In the genomic region with DNA sequence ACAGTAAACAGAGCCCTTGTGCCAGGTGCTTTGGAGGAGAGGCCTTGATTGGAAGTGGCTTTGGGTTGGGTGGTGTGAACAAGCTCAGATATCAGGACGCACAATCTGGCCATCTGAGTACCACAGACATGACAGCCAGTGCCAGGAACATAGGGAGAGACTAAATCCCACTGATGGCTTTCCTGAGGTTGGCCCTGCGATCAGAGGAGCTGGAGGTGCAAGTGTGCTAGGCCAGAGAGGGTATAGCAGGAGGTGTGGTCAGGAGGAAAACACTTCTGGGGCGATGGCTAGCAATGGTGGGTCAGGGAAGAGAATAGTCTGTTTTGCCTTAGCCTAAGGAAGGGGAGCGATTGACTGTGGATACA, we compare ENCODE assay signal across 9 mouse cellular contexts. TPM values are rescaled to one million over a fixed set of nuclear protein-coding genes. Genes with fewer than 3 reads are reported as not detected.
A peak's percentile ranks its signal among the peaks of the same experiment; 100 is the strongest.
DNase-seq lines count a peak whose midpoint lies in the region; ATAC-seq lines count a peak whose summit lies in the region.
"Had no signal": no experiment of that assay in that cellular context is flagged by ENCODE, and none has a peak within 500 bp of the region (broad histone marks: within the 10 kb centered on the region; RNA-seq: fewer than 3 reads in every experiment).

No protein-coding gene starts in this region.

- H3K4me2 ChIP-seq in kidney, embryonic 14.5 days (replicated peaks; ENCODE audit: low read depth, low read length): peak overlapping the region; percentile 92
- peak overlapping the region; percentile 89 for H3K4me2 ChIP-seq in embryonic facial prominence, embryonic 12.5 days (replicated peaks)
- H3K4me2 ChIP-seq in hindbrain, embryonic 16.5 days (ENCODE audit: low read length): peak overlapping the region; percentile 96

- H3K27ac ChIP-seq in kidney, embryonic 14.5 days (ENCODE audit: low read depth, low read length): no peak overlapping the region
- H3K27ac ChIP-seq in embryonic facial prominence, embryonic 12.5 days: no peak overlapping the region
- H3K27ac ChIP-seq in hindbrain, embryonic 16.5 days (ENCODE audit: low read depth, low read length): peak overlapping the region; percentile 30; the same call in 1 of the 2 replicates

- 45% methylated on average over 4 of the region's 4 CpGs for WGBS in kidney, embryonic 14.5 days
- WGBS in embryonic facial prominence, embryonic 12.5 days: 59% methylated on average over 4 of the region's 4 CpGs
- WGBS in hindbrain, embryonic 16.5 days: 59% methylated on average over 4 of the region's 4 CpGs

- H3K9ac ChIP-seq in kidney, embryonic 14.5 days (ENCODE audit: low read depth, low read length): peak overlapping the region; percentile 19; the same call in 1 of the 2 replicates
- no peak overlapping the region for H3K9ac ChIP-seq in embryonic facial prominence, embryonic 12.5 days
- peak overlapping the region; percentile 95 for H3K9ac ChIP-seq in hindbrain, embryonic 16.5 days (ENCODE audit: low read depth, low read length)

- DNase-seq in kidney, postnatal 4 days: no peak
- peak; percentile 21 for DNase-seq in naive thymus-derived CD4-positive, alpha-beta T cell, adult 2 months (ENCODE audit: low read depth)
- no peak for DNase-seq in yolk sac, embryonic 10.5 days (ENCODE audit: low spot score)
- no peak for DNase-seq in adrenal gland, adult 2 months
- DNase-seq in kidney, adult 8-10 months: no peak

- no peaks in the 10 kb centered on the region for H3K9me3 ChIP-seq in kidney, embryonic 14.5 days (ENCODE audit: control insufficient read depth, low read length)
- no peaks in the 10 kb centered on the region for H3K9me3 ChIP-seq in embryonic facial prominence, embryonic 12.5 days
- peaks cover 4% of the 10 kb centered on the region for H3K9me3 ChIP-seq in hindbrain, embryonic 16.5 days (ENCODE audit: control insufficient read depth, low read length)

- peaks cover 3% of the 10 kb centered on the region; the same call in 1 of the 2 replicates for H3K4me1 ChIP-seq in kidney, embryonic 14.5 days (ENCODE audit: control insufficient read depth, insufficient read depth, low read length)
- H3K4me1 ChIP-seq in embryonic facial prominence, embryonic 12.5 days: peaks cover 17% of the 10 kb centered on the region
- peaks cover 26% of the 10 kb centered on the region for H3K4me1 ChIP-seq in hindbrain, embryonic 16.5 days (ENCODE audit: control insufficient read depth, insufficient read depth, low read depth, low read length)

- peak overlapping the region; percentile 39 for H3K4me3 ChIP-seq in kidney, embryonic 14.5 days (ENCODE audit: low read length)
- H3K4me3 ChIP-seq in embryonic facial prominence, embryonic 12.5 days: peak overlapping the region; percentile 71; the same call in 1 of the 2 replicates
- peak overlapping the region; percentile 73 for H3K4me3 ChIP-seq in hindbrain, embryonic 16.5 days (ENCODE audit: low read length)

- peaks cover 11% of the 10 kb centered on the region for H3K27me3 ChIP-seq in kidney, embryonic 14.5 days (ENCODE audit: control insufficient read depth, insufficient read depth, low read length)
- H3K27me3 ChIP-seq in embryonic facial prominence, embryonic 12.5 days: peaks cover 20% of the 10 kb centered on the region
- H3K27me3 ChIP-seq in hindbrain, embryonic 16.5 days (replicated peaks; ENCODE audit: control insufficient read depth, insufficient read depth, low read length): no peaks in the 10 kb centered on the region

- no peak for ATAC-seq in kidney, embryonic 14.5 days (ENCODE audit: low FRiP score, low TSS enrichment)
- no peak for ATAC-seq in embryonic facial prominence, embryonic 12.5 days (ENCODE audit: insufficient number of reproducible peaks, insufficient read depth, low FRiP score, low TSS enrichment)
- ATAC-seq in hindbrain, embryonic 16.5 days: no peak

- H3K36me3 ChIP-seq in kidney, embryonic 14.5 days (ENCODE audit: control insufficient read depth, insufficient read depth, low read length): peaks cover 5% of the 10 kb centered on the region
- peaks cover 16% of the 10 kb centered on the region for H3K36me3 ChIP-seq in embryonic facial prominence, embryonic 12.5 days
- peaks cover 22% of the 10 kb centered on the region for H3K36me3 ChIP-seq in hindbrain, embryonic 16.5 days (ENCODE audit: control insufficient read depth, insufficient read depth, low read length)

RNA-seq across cellular contexts. Expression of gene Tmem121, which starts 1.3 kb away (rescaled TPM):
- 4.2 and 13.9 TPM in 2 replicates for polyA plus RNA-seq in kidney, embryonic 14.5 days (2014; fragmentation: Nextera tagmentation; extraction: Ambion mirVana)
- polyA plus RNA-seq in embryonic facial prominence, embryonic 12.5 days (2016; fragmentation: Nextera tagmentation; extraction: Ambion mirVana): 17.4 and 20.4 TPM in 2 replicates
- 50.8 and 52.2 TPM in 2 replicates for polyA plus RNA-seq in hindbrain, embryonic 16.5 days (2015; fragmentation: Nextera tagmentation; extraction: Ambion mirVana)
- total RNA-seq in adrenal gland, adult 2 months (2021): 1 to 10 TPM; 2.8 to 9.7 TPM
- polyA plus RNA-seq in adrenal gland, adult 2 months (2012; rRNA removed): 11.9 and 15.9 TPM in 2 replicates
- total RNA-seq: common myeloid progenitor, adult 5-6 weeks had no signal

RNA-seq across cellular contexts. Expression of gene Tedc1, which starts 30.8 kb away (rescaled TPM):
- polyA plus RNA-seq in kidney, embryonic 14.5 days (2014; fragmentation: Nextera tagmentation; extraction: Ambion mirVana): 33.0 and 37.4 TPM in 2 replicates
- 47.2 and 49.7 TPM in 2 replicates for polyA plus RNA-seq in embryonic facial prominence, embryonic 12.5 days (2016; fragmentation: Nextera tagmentation; extraction: Ambion mirVana)
- 14.5 and 18.3 TPM in 2 replicates for polyA plus RNA-seq in hindbrain, embryonic 16.5 days (2015; fragmentation: Nextera tagmentation; extraction: Ambion mirVana)
- 1 to 10 TPM in 1 of 2 experiments, under 1 TPM in 1; 0.66 to 1.4 TPM for total RNA-seq in adrenal gland, adult 2 months (2021)
- polyA plus RNA-seq in adrenal gland, adult 2 months (2012; rRNA removed): 3.6 and 6.6 TPM in 2 replicates

RNA-seq across cellular contexts. Expression of gene Crip1, which starts 40.9 kb away (rescaled TPM):
- 194 and 281 TPM in 2 replicates for polyA plus RNA-seq in kidney, embryonic 14.5 days (2014; fragmentation: Nextera tagmentation; extraction: Ambion mirVana)
- polyA plus RNA-seq in embryonic facial prominence, embryonic 12.5 days (2016; fragmentation: Nextera tagmentation; extraction: Ambion mirVana): 102 and 107 TPM in 2 replicates
- polyA plus RNA-seq in hindbrain, embryonic 16.5 days (2015; fragmentation: Nextera tagmentation; extraction: Ambion mirVana): 29.8 and 40.7 TPM in 2 replicates
- 100 to 1,000 TPM in 1 of 2 experiments, 10 to 100 TPM in 1; 51.5 to 101 TPM for total RNA-seq in adrenal gland, adult 2 months (2021)
- polyA plus RNA-seq in adrenal gland, adult 2 months (2012; rRNA removed): 31.7 and 36.9 TPM in 2 replicates

RNA-seq across cellular contexts. Expression of gene Crip2, which starts 47.0 kb away (rescaled TPM):
- polyA plus RNA-seq in kidney, embryonic 14.5 days (2014; fragmentation: Nextera tagmentation; extraction: Ambion mirVana): 162 and 174 TPM in 2 replicates
- 78.8 and 88.4 TPM in 2 replicates for polyA plus RNA-seq in embryonic facial prominence, embryonic 12.5 days (2016; fragmentation: Nextera tagmentation; extraction: Ambion mirVana)
- polyA plus RNA-seq in hindbrain, embryonic 16.5 days (2015; fragmentation: Nextera tagmentation; extraction: Ambion mirVana): 342 and 346 TPM in 2 replicates
- 10 to 100 TPM; 57.5 to 58.2 TPM for total RNA-seq in adrenal gland, adult 2 months (2021)
- 159 and 168 TPM in 2 replicates for polyA plus RNA-seq in adrenal gland, adult 2 months (2012; rRNA removed)
